Mouse (Mus musculus) bone marrow, adult 2 months (tissue): ENCODE measurements at regions not wholly inside any gene's neighbourhood (a gene's known extent, or its start where the extent isn't known, plus 50 kb on each side); places are given as distances from the start of the nearest gene placed in this dataset.

Experiments used
- CTCF ChIP-seq: fragments of 200-500 bp; IDR thresholded peaks from 2 replicates; pipeline ENCODE4 v1.5.1; 2011; ENCODE audit warnings: low read length, control low read depth; ENCODE audit not compliant: control insufficient read depth, insufficient read depth
- POLR2A ChIP-seq: fragments of 200-500 bp; IDR thresholded peaks from 2 replicates; pipeline ENCODE4 v1.6.1; 2011; ENCODE audit warnings: low read depth, mild to moderate bottlenecking, control low read depth, low read length, borderline replicate concordance; ENCODE audit not compliant: control insufficient read depth

- TF ChIP-seq CTCF (no peak), POLR2A (no peak)
These were observed 195.5 kb upstream of the Il12b start for GRCm38 (mm10) chr11:44204384-44204783.
